In genomic region chr6:71909840-71910239, GRCm38 (mm10) we compare ENCODE assay signal across 8 mouse cellular contexts. TPM values are rescaled to one million over a fixed set of nuclear protein-coding genes. Genes with fewer than 3 reads are reported as not detected.
DNase-seq lines count a peak whose midpoint lies in the region; ATAC-seq and TF ChIP-seq lines count a peak whose summit lies in the region.

No protein-coding gene starts in this region.

- TF ChIP-seq POLR2A in testis, adult 2 months (IDR thresholded peaks at IDR 0.05; ENCODE audit: control insufficient read depth, low read depth, low read length): no peak

- H3K4me3 ChIP-seq in testis, adult 2 months (ENCODE audit: control insufficient read depth, low read depth, low read length): peak overlapping the region; percentile 98; the same call in 1 of the 2 replicates
- peak overlapping the region; percentile 78 for H3K4me3 ChIP-seq in midbrain, postnatal 0 days (ENCODE audit: low read depth, low read length)

- H3K9me3 ChIP-seq in midbrain, postnatal 0 days (ENCODE audit: low read length): no peaks in the 10 kb centered on the region

- no peak overlapping the region for H3K27ac ChIP-seq in testis, adult 2 months (ENCODE audit: control insufficient read depth, insufficient read depth, low read depth, low read length)
- no peak overlapping the region for H3K27ac ChIP-seq in midbrain, postnatal 0 days (ENCODE audit: low read depth, low read length)

- H3K27me3 ChIP-seq in testis, adult 2 months (ENCODE audit: control insufficient read depth, insufficient read depth, low read length): no peaks in the 10 kb centered on the region
- no peaks in the 10 kb centered on the region for H3K27me3 ChIP-seq in midbrain, postnatal 0 days (ENCODE audit: insufficient read depth, low read length)

- TF ChIP-seq CTCF in testis, adult 2 months (IDR thresholded peaks at IDR 0.05; ENCODE audit: control insufficient read depth, insufficient read depth, insufficient replicate concordance, low read depth, low read length): no peak
- 0 out of 2 replicates have a peak, but pooled peaks have one; percentile 4 for TF ChIP-seq CTCF in midbrain, postnatal 0 days (IDR thresholded peaks at IDR 0.05)

- peaks cover 5% of the 10 kb centered on the region for H3K4me1 ChIP-seq in testis, adult 2 months (ENCODE audit: control insufficient read depth, insufficient read depth, low read length)
- peaks cover 3% of the 10 kb centered on the region; the same call in 1 of the 2 replicates for H3K4me1 ChIP-seq in midbrain, postnatal 0 days (ENCODE audit: insufficient read depth, low read length)

- no peak overlapping the region for H3K9ac ChIP-seq in midbrain, postnatal 0 days (replicated peaks; ENCODE audit: low read length, poor library complexity, severe bottlenecking)

- peak; percentile 11 for DNase-seq in cerebellum, adult 8-10 months
- no peak for DNase-seq in cerebellum, adult 11-12 months
- DNase-seq in testis, postnatal 14 days (ENCODE audit: low spot score): no peak
- DNase-seq in midbrain, postnatal 0 days (ENCODE audit: low spot score): no peak
- DNase-seq in right cerebral cortex, postnatal 14 days: no peak
- no peak for DNase-seq in ovary, postnatal 36 days (ENCODE audit: low spot score)

- 80% methylated on average over 6 of the region's 6 CpGs for WGBS in midbrain, postnatal 0 days

- ATAC-seq in inflammation-experienced regulatory T-cells, adult 6 months: peak; percentile 25
- no peak for ATAC-seq in midbrain, postnatal 0 days (ENCODE audit: low FRiP score)

- H3K36me3 ChIP-seq in testis, adult 2 months (ENCODE audit: control insufficient read depth, insufficient read depth, low read length): no peaks in the 10 kb centered on the region; the same call in 1 of the 2 replicates
- H3K36me3 ChIP-seq in midbrain, postnatal 0 days (ENCODE audit: insufficient read depth, low read length): peaks cover 15% of the 10 kb centered on the region; the same call in 1 of the 2 replicates

- peak overlapping the region; percentile 72 for H3K4me2 ChIP-seq in midbrain, postnatal 0 days (ENCODE audit: low read depth, low read length, poor library complexity, severe bottlenecking)

RNA-seq across cellular contexts. Expression of gene Polr1a, which starts 1.0 kb away (rescaled TPM):
- 15.0 and 15.9 TPM in 2 replicates for polyA plus RNA-seq in testis, adult 2 months (2012; rRNA removed)
- 10 to 100 TPM; 13.8 to 27.4 (median 21.5) TPM for polyA plus RNA-seq in inflammation-experienced regulatory T-cells, adult 6 months (2017; shearing (Covaris generic))
- 21.8 and 30.6 TPM in 2 replicates for total RNA-seq in midbrain, postnatal 0 days (2014; rRNA removed)
- polyA plus RNA-seq in midbrain, postnatal 0 days (2015; fragmentation: Nextera tagmentation; extraction: Ambion mirVana): 13.8 and 15.8 TPM in 2 replicates

RNA-seq across cellular contexts. Expression of gene Ptcd3, which starts 1.3 kb away (rescaled TPM):
- polyA plus RNA-seq in testis, adult 2 months (2012; rRNA removed): 14.3 and 17.5 TPM in 2 replicates
- polyA plus RNA-seq in inflammation-experienced regulatory T-cells, adult 6 months (2017; shearing (Covaris generic)): 10 to 100 TPM; 61.1 to 98.6 (median 94.1) TPM
- 59.6 and 64.9 TPM in 2 replicates for total RNA-seq in midbrain, postnatal 0 days (2014; rRNA removed)
- polyA plus RNA-seq in midbrain, postnatal 0 days (2015; fragmentation: Nextera tagmentation; extraction: Ambion mirVana): 57.9 and 58.4 TPM in 2 replicates
